Mouse (Mus musculus) left cerebral cortex, postnatal 4 days (tissue): Measurements from ENCODE around the gene Plekha7. TPM values are rescaled to one million over a fixed set of nuclear protein-coding genes. Genes with fewer than 3 reads are reported as not detected.
"Not testable (repeated sequence)": the region's sequence is repeated elsewhere in the genome, so short reads cannot be mapped to it uniquely, and the experiment has no call there.

ENCODE experiments used
- DNase-seq: peaks from one replicate; pipeline ENCODE4 v3.0.0-alpha.2; 2022
- intact Hi-C: fragments of 180-260 bp; cut with DNase I; formaldehyde crosslinking; loops from one replicate; pipeline ENCODE4 v1.15.1; 2025
- total RNA-seq, 2 experiments: library from RNA; stranded (reverse); gene quantifications; 2 replicates each; pipeline ENCODE4 v1.2.3; 2021

Gene Plekha7
- total RNA-seq, 2 experiments from 2014 or later = 13.7 to 16.1 TPM

GRCm38 (mm10) chr7:116110661-116111060 lies 197.5 kb downstream of the Plekha7 start:
- intact Hi-C loops = no loop called here
- DNase-seq = no peak

GRCm38 (mm10) chr7:116103091-116103490 lies 205.1 kb downstream of the Plekha7 start:
- intact Hi-C loops = no loop called here
- DNase-seq = no peak

GRCm38 (mm10) chr7:116099952-116100528 lies 208.1 kb downstream of the Plekha7 start:
- DNase-seq = no peak
- intact Hi-C loops = no loop called here

GRCm38 (mm10) chr7:116093466-116093850 lies 214.7 kb downstream of the Plekha7 start:
- no peak for DNase-seq
- intact Hi-C loops = no loop called here

GRCm38 (mm10) chr7:116092710-116093465 lies 215.3 kb downstream of the Plekha7 start:
- intact Hi-C loops = no loop called here
- peak; percentile 95 for DNase-seq

GRCm38 (mm10) chr7:116084366-116084765 lies 223.8 kb downstream of the Plekha7 start, which contains the start of gene Gm4353:
Gm4353 (minus strand) TSS chr7:116084635.
- intact Hi-C loops, DNase-seq: not testable (repeated sequence)

Other genes starting within 250 kb of the Plekha7 start
- gene Gm4353, start 223.7 kb downstream of the Plekha7 start, total RNA-seq = 1 to 10 TPM; 3.9 to 4.6 TPM
- gene Rps13, start 25.8 kb upstream of the Plekha7 start, total RNA-seq = 100 to 1,000 TPM; 355 to 388 TPM
- gene Pik3c2a, start 135.1 kb upstream of the Plekha7 start, total RNA-seq = 10 to 100 TPM; 21.0 to 25.5 TPM
- 10 to 100 TPM; 38.6 to 43.5 TPM for gene Nucb2, start 196.0 kb upstream of the Plekha7 start, total RNA-seq